Comparison of ENCODE assay signal across 12 mouse cellular contexts in the genomic region with DNA sequence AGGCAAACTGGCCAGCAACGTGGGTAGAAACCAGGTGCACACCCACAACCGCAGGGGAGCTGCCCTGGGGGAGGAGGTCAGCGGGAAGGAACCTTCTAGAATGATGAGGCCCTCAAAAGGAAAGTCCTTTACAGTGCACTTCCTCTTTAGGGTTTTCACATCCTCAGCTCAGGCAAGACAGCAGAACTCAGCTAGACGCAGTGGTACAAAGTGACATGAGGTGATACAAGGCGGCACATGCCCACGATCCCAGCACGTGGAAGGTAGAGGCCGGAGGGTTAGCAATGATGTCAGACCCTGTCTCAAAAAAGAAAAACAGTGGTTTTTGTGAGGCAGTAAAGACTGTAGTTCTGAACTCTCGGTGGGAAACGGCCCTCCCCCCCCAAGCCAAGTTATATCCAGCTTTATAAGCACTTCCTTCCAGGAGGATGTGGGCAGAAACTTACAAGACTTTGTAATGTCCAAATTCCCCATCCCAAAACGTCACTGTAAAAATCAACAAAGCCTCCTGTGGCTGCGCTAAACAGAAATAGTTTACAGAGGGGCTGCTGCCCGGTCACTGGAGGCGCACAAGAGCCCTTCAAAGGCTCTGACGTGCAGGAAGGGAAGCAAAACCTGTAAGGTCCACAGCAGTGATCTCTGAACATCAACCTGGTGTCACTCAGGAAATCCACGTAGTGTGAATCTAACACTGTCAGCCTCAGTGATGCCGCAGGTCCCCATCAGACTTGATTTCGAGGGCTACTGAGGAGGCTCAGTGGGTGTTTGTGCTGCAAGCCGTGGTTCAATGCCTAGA. TPM values are rescaled to one million over a fixed set of nuclear protein-coding genes. Genes with fewer than 3 reads are reported as not detected.
DNase-seq lines count a peak whose midpoint lies in the region; ATAC-seq and TF ChIP-seq lines count a peak whose summit lies in the region.
"Had no signal": no experiment of that assay in that cellular context is flagged by ENCODE, and none has a peak within 500 bp of the region (broad histone marks: within the 10 kb centered on the region; RNA-seq: fewer than 3 reads in every experiment).

No protein-coding gene starts in this region.

- H3K79me2 ChIP-seq in CH12.LX (replicated peaks; ENCODE audit: control insufficient read depth, extremely low read depth, insufficient read depth, poor library complexity, severe bottlenecking) = peaks cover 15% of the 10 kb centered on the region

- no peak for ATAC-seq in kidney, postnatal 0 days (replicated peaks; ENCODE audit: low FRiP score, low read depth)
- peak; percentile 41 for ATAC-seq in inflammation-experienced regulatory T-cells, adult 6 months
- ATAC-seq in neutrophil, adult 5-6 weeks (ENCODE audit: extremely low read depth, insufficient number of reproducible peaks, low FRiP score, poor library complexity, severe bottlenecking) = peak; percentile 89
- no peak for ATAC-seq in midbrain, embryonic 15.5 days (replicated peaks)
- ATAC-seq in hindbrain, embryonic 11.5 days (ENCODE audit: low FRiP score) = no peak

- no peak overlapping the region for H3K9ac ChIP-seq in kidney, postnatal 0 days (ENCODE audit: low read depth, low read length)
- H3K9ac ChIP-seq in CH12.LX (ENCODE audit: insufficient read depth, low read depth) = peak overlapping the region; percentile 9; the same call in 1 of the 2 replicates
- H3K9ac ChIP-seq in midbrain, embryonic 15.5 days = no peak overlapping the region
- no peak overlapping the region for H3K9ac ChIP-seq in hindbrain, embryonic 11.5 days (ENCODE audit: low read depth, low read length)
- H3K9ac ChIP-seq: heart, embryonic 13.5 days had no signal

- H3K27me3 ChIP-seq in kidney, postnatal 0 days (ENCODE audit: insufficient read depth, low read length) = no peaks in the 10 kb centered on the region
- H3K27me3 ChIP-seq in CH12.LX (replicated peaks) = no peaks in the 10 kb centered on the region
- no peaks in the 10 kb centered on the region for H3K27me3 ChIP-seq in midbrain, embryonic 15.5 days (replicated peaks)
- no peaks in the 10 kb centered on the region for H3K27me3 ChIP-seq in hindbrain, embryonic 11.5 days (ENCODE audit: control insufficient read depth, insufficient read depth, low read length)
- H3K27me3 ChIP-seq: heart, embryonic 13.5 days had no signal

- peak; percentile 6; the same call in 1 of the 2 replicates for TF ChIP-seq CTCF in kidney, postnatal 0 days (IDR thresholded peaks at IDR 0.05; ENCODE audit: low read depth)
- peak in 1 of 2 experiments; percentile 41; a peak in 2 of 4 replicates for TF ChIP-seq CTCF in CH12.LX (conservative IDR thresholded peaks at IDR 0.05 in 1 of 2, IDR thresholded peaks at IDR 0.05 in 1 of 2; ENCODE audit: low read depth in 2 of 2, low read length in 2 of 2)

- no peaks in the 10 kb centered on the region for H3K9me3 ChIP-seq in kidney, postnatal 0 days (replicated peaks; ENCODE audit: low read length)
- peaks cover 3% of the 10 kb centered on the region for H3K9me3 ChIP-seq in CH12.LX (replicated peaks; ENCODE audit: low read length)
- no peaks in the 10 kb centered on the region for H3K9me3 ChIP-seq in midbrain, embryonic 15.5 days
- no peaks in the 10 kb centered on the region for H3K9me3 ChIP-seq in hindbrain, embryonic 11.5 days (ENCODE audit: control insufficient read depth, low read length)

- H3K36me3 ChIP-seq in kidney, postnatal 0 days (ENCODE audit: insufficient read depth, low read length) = no peaks in the 10 kb centered on the region
- H3K36me3 ChIP-seq in CH12.LX (replicated peaks in 1 of 2; ENCODE audit: control insufficient read depth in 1 of 2, insufficient read depth in 1 of 2, low read length in 1 of 2) = peaks cover 2 to 3% of the 10 kb centered on the region in 2 experiments
- no peaks in the 10 kb centered on the region for H3K36me3 ChIP-seq in midbrain, embryonic 15.5 days (replicated peaks)
- H3K36me3 ChIP-seq in hindbrain, embryonic 11.5 days (ENCODE audit: control insufficient read depth, insufficient read depth, low read length) = no peaks in the 10 kb centered on the region
- H3K36me3 ChIP-seq: heart, embryonic 13.5 days had no signal

- peak; percentile 67 for TF ChIP-seq POLR2A in CH12.LX (IDR thresholded peaks at IDR 0.05; ENCODE audit: low read depth, low read length)

- no peaks in the 10 kb centered on the region for H3K4me1 ChIP-seq in kidney, postnatal 0 days (replicated peaks; ENCODE audit: insufficient read depth, low read length)
- peaks cover 8 to 47% of the 10 kb centered on the region in 2 experiments for H3K4me1 ChIP-seq in CH12.LX (ENCODE audit: control insufficient read depth in 1 of 2, insufficient read depth in 2 of 2)
- no peaks in the 10 kb centered on the region for H3K4me1 ChIP-seq in midbrain, embryonic 15.5 days
- H3K4me1 ChIP-seq in hindbrain, embryonic 11.5 days (replicated peaks; ENCODE audit: control insufficient read depth, insufficient read depth, low read length) = no peaks in the 10 kb centered on the region

- no peak overlapping the region for H3K4me3 ChIP-seq in kidney, postnatal 0 days (replicated peaks; ENCODE audit: low read depth, low read length)
- H3K4me3 ChIP-seq in CH12.LX (replicated peaks in 1 of 3; ENCODE audit: low read depth in 2 of 3, low read length in 2 of 3, poor library complexity in 1 of 3) = no peak overlapping the region
- H3K4me3 ChIP-seq in midbrain, embryonic 15.5 days = no peak overlapping the region
- no peak overlapping the region for H3K4me3 ChIP-seq in hindbrain, embryonic 11.5 days (ENCODE audit: low read depth, low read length)
- H3K4me3 ChIP-seq: heart, embryonic 13.5 days had no signal

- 55% methylated on average over 19 of the region's 19 CpGs for WGBS in kidney, postnatal 0 days
- 65% methylated on average over 19 of the region's 19 CpGs for WGBS in midbrain, embryonic 15.5 days
- 72% methylated on average over 19 of the region's 19 CpGs for WGBS in hindbrain, embryonic 11.5 days

- dilution Hi-C loops in CH12.LX (cut with MboI; ENCODE audit: extremely low pct_ligation_motif_present, extremely low pct_unique_long_range_greater_than_20kb, low sequenced_read_pairs) = no loop called here

- TF ChIP-seq EP300 in CH12.LX (IDR thresholded peaks at IDR 0.05; ENCODE audit: low read length) = peak; percentile 98

- TF ChIP-seq RAD21 in CH12.LX (IDR thresholded peaks at IDR 0.05; ENCODE audit: low read depth, low read length) = no peak

- no peak overlapping the region for H3K27ac ChIP-seq in kidney, postnatal 0 days
- H3K27ac ChIP-seq in CH12.LX (ENCODE audit: insufficient read depth, low read depth) = peak overlapping the region; percentile 67
- no peak overlapping the region for H3K27ac ChIP-seq in midbrain, embryonic 15.5 days
- H3K27ac ChIP-seq in hindbrain, embryonic 11.5 days (ENCODE audit: low read depth, low read length) = no peak overlapping the region
- H3K27ac ChIP-seq: heart, embryonic 13.5 days had no signal

- H3K4me2 ChIP-seq in kidney, postnatal 0 days (ENCODE audit: low read length) = no peak overlapping the region
- H3K4me2 ChIP-seq in CH12.LX (ENCODE audit: insufficient read depth, low read depth, poor library complexity, severe bottlenecking) = peak overlapping the region; percentile 50
- no peak overlapping the region for H3K4me2 ChIP-seq in midbrain, embryonic 15.5 days
- no peak overlapping the region for H3K4me2 ChIP-seq in hindbrain, embryonic 11.5 days (replicated peaks; ENCODE audit: low read depth, low read length)
- H3K4me2 ChIP-seq: heart, embryonic 13.5 days had no signal

- DNase-seq in kidney, postnatal 0 days (ENCODE audit: low spot score) = peak; percentile 16
- no peak for DNase-seq in kidney, adult 11 months
- peak; percentile 93 for DNase-seq in CH12.LX (ENCODE audit: extremely low read depth)
- no peak for DNase-seq in right cerebral cortex, adult 18-20 months
- no peak for DNase-seq in hindbrain, embryonic 11.5 days (ENCODE audit: low spot score)
- DNase-seq: adrenal gland, postnatal 25 days; kidney, postnatal 14 days; thymus, postnatal 36 days had no signal

- in situ Hi-C loops in CH12.LX (cut with MboI; ENCODE audit: low pct_ligation_motif_present, low pct_unique_long_range_greater_than_20kb, low sequenced_read_pairs) = loop anchor here (5.0 to 10.0 kb wide), 2 partner anchors 125 to 172 kb away; a partner anchor contains a TSS

TF ChIP-seq in CH12.LX, 34 proteins besides CTCF, POLR2A, EP300 and RAD21 (continues in another document):
- TF ChIP-seq POLR2AphosphoS2 (IDR thresholded peaks at IDR 0.05; ENCODE audit: low read depth, low read length) (no peak), JUND (conservative IDR thresholded peaks at IDR 0.05; ENCODE audit: low read depth, low read length) (peak; percentile 48; the same call in 1 of the 2 replicates), MAZ (IDR thresholded peaks at IDR 0.05; ENCODE audit: low read depth, low read length) (peak; percentile 40; the same call in 1 of the 2 replicates), USF2 (conservative IDR thresholded peaks at IDR 0.05; ENCODE audit: low read depth, low read length) (0 out of 2 replicates have a peak, but pooled peaks have one; percentile 18), MYC (IDR thresholded peaks at IDR 0.05; ENCODE audit: low read depth, low read length) (peak; percentile 99), ZNF384 (IDR thresholded peaks at IDR 0.05; ENCODE audit: low read depth, low read length) (no peak), ELF1 (IDR thresholded peaks at IDR 0.05; ENCODE audit: low read depth, low read length) (peak; percentile 75), MEF2A (IDR thresholded peaks at IDR 0.05; ENCODE audit: borderline replicate concordance, low read depth, low read length) (peak; percentile 90), PAX5 (IDR thresholded peaks at IDR 0.05; ENCODE audit: low read length) (no peak), RCOR1 (conservative IDR thresholded peaks at IDR 0.05; ENCODE audit: low read depth, low read length) (peak; percentile 98), IRF4 (IDR thresholded peaks at IDR 0.05; ENCODE audit: low read depth, low read length) (peak; percentile 97), ZMIZ1 (IDR thresholded peaks at IDR 0.05; ENCODE audit: low read depth, low read length) (0 out of 2 replicates have a peak, but pooled peaks have one; percentile 58), E2F4 (IDR thresholded peaks at IDR 0.05; ENCODE audit: insufficient replicate concordance, low read depth, low read length) (no peak), BHLHE40 (IDR thresholded peaks at IDR 0.05; ENCODE audit: low read depth, low read length) (peak; percentile 100), SIN3A (IDR thresholded peaks at IDR 0.05; ENCODE audit: low read length) (peak; percentile 91)

RNA-seq across cellular contexts. Expression of a gene that starts 38.5 kb away (rescaled TPM):
- not detected in 2 replicates for polyA plus RNA-seq in kidney, postnatal 0 days (2015; fragmentation: Nextera tagmentation; extraction: Ambion mirVana)
- total RNA-seq in CH12.LX (2012; rRNA removed) (0.34 and 0.46 TPM in 2 replicates), CH12.LX (2014; rRNA removed) (not detected in 2 replicates)
- 0.81 and 1.1 TPM in 2 replicates for polyA plus RNA-seq in CH12.LX (2012; ENCODE audit: insufficient read length, low read depth)
- polyA plus RNA-seq in inflammation-experienced regulatory T-cells, adult 6 months (2017; shearing (Covaris generic)) = not detected
- total RNA-seq in neutrophil, adult 5-6 weeks (2017) = not detected in 2 replicates
- polyA plus RNA-seq in midbrain, embryonic 15.5 days (2015; fragmentation: Nextera tagmentation; extraction: Ambion mirVana) = not detected in 2 replicates
- polyA plus RNA-seq in hindbrain, embryonic 11.5 days (2014; fragmentation: Nextera tagmentation; extraction: Ambion mirVana) = not detected in 2 replicates
- total RNA-seq: adrenal gland, postnatal 25 days had no signal
- polyA plus RNA-seq: heart, embryonic 13.5 days had no signal

Comparison
In these comparisons a context has a peak if more than half of its experiments do, and no peak if none do; other contexts are left out.
1. DNase-seq: peak in kidney, postnatal 0 days (single experiment) and CH12.LX (single experiment); none in kidney, adult 11 months (single experiment), right cerebral cortex, adult 18-20 months (single experiment) and hindbrain, embryonic 11.5 days (single experiment).
2. ATAC-seq: peak in inflammation-experienced regulatory T-cells, adult 6 months (single experiment) and neutrophil, adult 5-6 weeks (single experiment); none in kidney, postnatal 0 days (single experiment), midbrain, embryonic 15.5 days (single experiment) and hindbrain, embryonic 11.5 days (single experiment).